Mouse (Mus musculus) heart, embryonic 11.5 days (tissue): ENCODE results near the gene Cabp7. TPM values are rescaled to one million over a fixed set of nuclear protein-coding genes. Genes with fewer than 3 reads are reported as not detected.

Source experiments
- ATAC-seq: fragments of 200-750 bp; cut with Nextera tagmentation; replicated peaks from 2 replicates; pipeline ENCODE4 v1.8.0; 2017; ENCODE audit warnings: moderate library complexity; ENCODE audit not compliant: insufficient number of reproducible peaks, low FRiP score, low TSS enrichment
- H3K27ac ChIP-seq: fragments of 300-500 bp; sonication (generic); 2 replicates; pipeline ENCODE4 v1.5.1; 2014; ENCODE audit warnings: mild to moderate bottlenecking, low read depth, low read length
- H3K27me3 ChIP-seq: fragments of 300-500 bp; sonication (generic); 2 replicates; pipeline ENCODE4 v1.6.1; 2014; ENCODE audit warnings: mild to moderate bottlenecking, low read length, mixed read lengths; ENCODE audit not compliant: control insufficient read depth, insufficient read depth
- H3K36me3 ChIP-seq: fragments of 300-500 bp; sonication (generic); 2 replicates; pipeline ENCODE4 v1.6.1; 2014; ENCODE audit warnings: mild to moderate bottlenecking, low read length, moderate library complexity, mixed read lengths; ENCODE audit not compliant: control insufficient read depth, insufficient read depth
- H3K4me1 ChIP-seq: fragments of 300-500 bp; sonication (generic); 2 replicates; pipeline ENCODE4 v1.6.1; 2014; ENCODE audit warnings: low read length; ENCODE audit not compliant: control insufficient read depth, insufficient read depth
- H3K4me2 ChIP-seq: fragments of 300-500 bp; sonication (generic); 2 replicates; pipeline ENCODE4 v1.6.1; 2014; ENCODE audit warnings: mild to moderate bottlenecking, moderate library complexity
- H3K4me3 ChIP-seq: fragments of 300-500 bp; sonication (generic); 2 replicates; pipeline ENCODE4 v1.5.1; 2014; ENCODE audit warnings: low read depth, low read length
- H3K9ac ChIP-seq: fragments of 300-500 bp; sonication (generic); 2 replicates; pipeline ENCODE4 v1.6.1; 2014; ENCODE audit warnings: mild to moderate bottlenecking, low read depth, low read length, moderate library complexity
- H3K9me3 ChIP-seq: fragments of 300-500 bp; sonication (generic); replicated peaks from 2 replicates; pipeline ENCODE4 v1.6.1; 2016; ENCODE audit warnings: low read length; ENCODE audit not compliant: control insufficient read depth
- WGBS: fragments of 180-500 bp; shearing (Covaris S2); extraction: QIAGEN DNeasy Blood & Tissue Kit; methylation state at CpG from one replicate; pipeline ENCODE4 v1.1.7; 2014; ENCODE audit not compliant: insufficient replicate concordance; 5-methylcytosine and 5-hydroxymethylcytosine counted together
- polyA plus RNA-seq: library from polyadenylated mRNA; unstranded; fragments of >200 nt; fragmentation: Nextera tagmentation; extraction: Ambion mirVana; gene quantifications from 2 replicates; pipeline ENCODE4 v1.2.1, GENCODE M21; 2014

Gene Cabp7
- polyA plus RNA-seq, 1 experiment from 2014 or later, result 0.10 TPM

DNA sequence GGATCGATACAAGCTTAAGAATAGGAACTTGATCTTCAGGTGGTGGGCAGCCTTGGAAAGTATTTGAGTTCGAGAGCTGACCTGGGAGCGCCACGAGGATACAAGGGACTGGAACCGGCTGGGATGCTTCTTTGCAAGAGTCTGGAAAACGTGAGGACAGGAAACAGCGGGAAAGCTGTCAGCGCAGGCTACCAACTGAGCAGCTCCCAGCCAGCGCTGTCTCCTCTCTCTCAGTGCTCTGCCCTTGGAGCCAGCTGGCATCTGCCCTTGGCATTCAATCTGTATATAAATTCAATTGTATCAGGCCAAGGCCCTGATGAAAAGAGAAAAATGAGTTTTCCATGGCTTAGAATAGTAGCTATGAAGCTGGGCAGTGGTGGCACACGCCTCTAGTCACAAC, 55.4 kb downstream of the Cabp7 start:
- Histone ChIP-seq H3K27ac (no peak overlapping the region), H3K4me2 (no peak overlapping the region), H3K9ac (no peak overlapping the region), H3K9me3 (no peaks in the 10 kb centered on the region), H3K4me1 (0 out of 2 replicates have a peak, but pooled peaks cover 2% of the 10 kb centered on the region), H3K4me3 (no peak overlapping the region), H3K36me3 (no peaks in the 10 kb centered on the region), H3K27me3 (no peaks in the 10 kb centered on the region)
- 43% methylated on average over 10 of the region's 10 CpGs for WGBS
- ATAC-seq, result no peak

DNA sequence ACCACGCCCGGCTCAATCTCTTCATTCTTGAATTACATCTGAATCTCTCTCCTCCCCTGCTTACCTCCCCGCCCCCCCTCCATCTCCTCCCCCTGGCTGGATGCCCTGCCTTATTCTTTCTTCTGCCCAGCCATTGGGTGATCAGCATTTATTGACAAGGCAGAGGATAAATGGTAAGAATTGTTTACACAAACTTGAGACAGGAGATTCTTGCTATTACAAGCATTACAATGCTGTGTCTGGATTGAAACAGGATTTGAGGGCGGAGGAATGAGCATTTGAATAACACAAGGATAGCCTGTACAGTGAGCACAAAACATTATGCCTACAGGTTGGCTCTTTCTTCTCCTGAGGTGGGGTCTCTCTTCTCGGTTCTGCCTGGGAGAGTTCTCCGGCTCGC, 56.2 kb downstream of the Cabp7 start:
- Histone ChIP-seq H3K4me1 (0 out of 2 replicates have a peak, but pooled peaks cover 2% of the 10 kb centered on the region), H3K27ac (no peak overlapping the region), H3K9me3 (no peaks in the 10 kb centered on the region), H3K4me2 (no peak overlapping the region), H3K9ac (no peak overlapping the region), H3K4me3 (no peak overlapping the region), H3K27me3 (no peaks in the 10 kb centered on the region), H3K36me3 (no peaks in the 10 kb centered on the region)
- ATAC-seq, result no peak
- WGBS, result 68% methylated on average over 7 of the region's 7 CpGs

DNA sequence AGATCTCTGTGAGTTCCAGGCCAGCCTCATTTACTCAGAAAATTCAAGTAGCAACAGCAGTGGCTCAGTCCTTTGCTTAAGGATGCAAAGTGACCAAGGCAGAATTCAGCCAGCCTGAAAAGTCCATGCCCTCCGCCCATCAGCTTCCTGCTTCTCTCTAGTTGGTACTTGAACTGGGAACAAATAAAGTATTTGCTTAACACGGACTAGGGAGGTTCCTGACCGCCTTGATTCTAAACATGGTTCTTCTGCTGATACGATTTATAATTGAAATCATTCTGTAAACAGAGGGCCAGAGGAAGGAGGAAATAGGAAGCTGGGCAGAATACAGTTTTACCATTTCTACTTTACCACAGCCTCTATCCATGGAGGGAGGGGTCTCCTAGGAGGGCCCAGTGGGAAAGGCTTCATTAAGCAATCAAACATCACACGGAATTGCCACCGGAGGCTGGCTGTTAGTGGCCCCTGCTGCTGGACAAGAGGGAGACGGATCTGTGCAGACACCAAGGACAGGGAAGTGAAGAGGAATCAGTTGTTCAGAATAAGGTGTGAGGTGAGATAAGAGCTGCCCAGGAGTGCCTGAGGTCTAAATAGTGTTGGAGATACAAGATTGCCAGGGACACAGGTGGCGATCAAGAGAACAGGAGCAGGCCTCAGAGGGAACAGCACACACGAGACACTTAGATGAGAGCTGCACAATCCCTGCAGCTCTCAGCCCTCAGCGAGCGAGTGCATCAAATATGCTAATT, 57.8 kb downstream of the Cabp7 start:
- Histone ChIP-seq H3K9ac (no peak overlapping the region), H3K36me3 (no peaks in the 10 kb centered on the region), H3K4me2 (no peak overlapping the region), H3K27ac (no peak overlapping the region), H3K27me3 (no peaks in the 10 kb centered on the region), H3K4me3 (no peak overlapping the region), H3K4me1 (0 out of 2 replicates have a peak, but pooled peaks cover 2% of the 10 kb centered on the region), H3K9me3 (no peaks in the 10 kb centered on the region)
- no peak for ATAC-seq
- WGBS, result 60% methylated on average over 11 of the region's 11 CpGs

DNA sequence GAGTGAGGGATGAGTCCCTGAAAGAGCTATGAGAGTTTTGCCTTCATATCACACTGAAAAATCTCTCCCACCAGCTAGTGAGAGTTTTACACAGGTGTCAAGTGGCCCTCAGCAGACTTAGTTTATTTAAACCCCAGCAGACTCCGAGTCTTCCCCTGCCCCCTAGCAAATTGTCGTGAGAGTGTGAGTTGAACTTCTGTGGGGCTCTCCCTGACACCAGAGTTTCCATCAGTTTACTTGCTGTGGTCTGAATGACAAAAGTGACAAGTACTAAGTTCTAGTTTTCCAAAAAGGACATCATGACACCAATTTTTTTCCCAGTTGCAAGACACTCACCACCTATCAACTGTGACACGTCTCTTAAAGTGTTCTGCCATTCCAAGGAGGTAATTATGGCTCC, 58.7 kb downstream of the Cabp7 start:
- Histone ChIP-seq H3K4me2 (no peak overlapping the region), H3K4me3 (no peak overlapping the region), H3K36me3 (peaks cover 7% of the 10 kb centered on the region), H3K27ac (no peak overlapping the region), H3K9me3 (no peaks in the 10 kb centered on the region), H3K27me3 (no peaks in the 10 kb centered on the region), H3K4me1 (0 out of 2 replicates have a peak, but pooled peaks cover 2% of the 10 kb centered on the region), H3K9ac (no peak overlapping the region)
- ATAC-seq, result no peak
- WGBS, result 52% methylated on average over 3 of the region's 3 CpGs

DNA sequence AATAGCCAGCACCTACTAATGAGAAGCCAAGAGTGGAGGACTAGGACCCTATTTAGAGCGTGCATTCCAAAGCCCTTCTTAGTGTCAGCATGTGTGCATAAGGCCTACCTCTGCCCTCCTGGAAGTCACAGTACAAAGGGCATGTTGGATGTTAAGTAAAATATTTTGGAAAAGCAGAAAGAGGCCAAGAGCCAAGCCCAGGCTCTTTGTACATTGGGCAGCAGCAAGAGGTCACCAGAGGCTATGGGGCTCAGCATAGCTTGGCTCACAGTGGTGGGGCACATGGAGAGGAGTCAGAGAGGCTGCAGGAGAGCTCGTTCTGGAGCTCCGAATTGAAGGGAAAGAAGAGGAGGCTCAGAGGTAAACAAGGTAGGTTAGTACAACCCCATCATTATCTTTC, 59.6 kb downstream of the Cabp7 start:
- no peaks in the 10 kb centered on the region for H3K27me3 ChIP-seq
- no peak overlapping the region for H3K4me2 ChIP-seq
- no peak overlapping the region for H3K27ac ChIP-seq
- no peak overlapping the region for H3K9ac ChIP-seq
- H3K9me3 ChIP-seq, result no peaks in the 10 kb centered on the region
- 76% methylated on average over 3 of the region's 3 CpGs for WGBS
- no peak for ATAC-seq
- H3K4me1 ChIP-seq, result 0 out of 2 replicates have a peak, but pooled peaks cover 2% of the 10 kb centered on the region
- H3K4me3 ChIP-seq, result no peak overlapping the region
- peaks cover 7% of the 10 kb centered on the region for H3K36me3 ChIP-seq

Other genes with a start within 250 kb of the Cabp7 start
- gene Mtmr3, start 151.9 kb downstream of the Cabp7 start, polyA plus RNA-seq, result 21.4 and 24.4 TPM in 2 replicates
- not detected in 2 replicates for gene Gm11032, start 126.7 kb downstream of the Cabp7 start, polyA plus RNA-seq
- gene Ascc2, start 109.0 kb downstream of the Cabp7 start, polyA plus RNA-seq, result 28.4 and 29.0 TPM in 2 replicates
- 1,482 and 1,490 TPM in 2 replicates for gene Uqcr10, start 42.4 kb downstream of the Cabp7 start, polyA plus RNA-seq
- gene Zmat5, start 42.1 kb downstream of the Cabp7 start, polyA plus RNA-seq, result 50.1 and 55.8 TPM in 2 replicates
- 32.7 and 38.7 TPM in 2 replicates for gene Nf2, start 102.8 kb upstream of the Cabp7 start, polyA plus RNA-seq
- 34.7 and 36.5 TPM in 2 replicates for gene Nipsnap1, start 127.2 kb upstream of the Cabp7 start, polyA plus RNA-seq
- gene Thoc5, start 148.5 kb upstream of the Cabp7 start, polyA plus RNA-seq, result 28.1 and 30.2 TPM in 2 replicates
- gene Nefh, start 201.3 kb upstream of the Cabp7 start, polyA plus RNA-seq, result 0.43 and 0.97 TPM in 2 replicates
- 47.6 and 57.9 TPM in 2 replicates for gene Ap1b1, start 240.0 kb upstream of the Cabp7 start, polyA plus RNA-seq